Mouse (Mus musculus) heart, adult 8-10 months (tissue): ENCODE results near the gene Gm14862. TPM values are rescaled to one million over a fixed set of nuclear protein-coding genes. Genes with fewer than 3 reads are reported as not detected.
"Not testable (repeated sequence)": the region's sequence is repeated elsewhere in the genome, so short reads cannot be mapped to it uniquely, and the experiment has no call there.

Source experiments
- DNase-seq: peaks from one replicate; pipeline ENCODE4 v3.0.0; 2022; ENCODE audit warnings: low spot score
- total RNA-seq, 4 experiments: library from RNA; stranded (reverse); gene quantifications; 2 replicates each; pipeline ENCODE4 v1.2.4; 2022

Gm14862 gene
- total RNA-seq, result not detected

DNA sequence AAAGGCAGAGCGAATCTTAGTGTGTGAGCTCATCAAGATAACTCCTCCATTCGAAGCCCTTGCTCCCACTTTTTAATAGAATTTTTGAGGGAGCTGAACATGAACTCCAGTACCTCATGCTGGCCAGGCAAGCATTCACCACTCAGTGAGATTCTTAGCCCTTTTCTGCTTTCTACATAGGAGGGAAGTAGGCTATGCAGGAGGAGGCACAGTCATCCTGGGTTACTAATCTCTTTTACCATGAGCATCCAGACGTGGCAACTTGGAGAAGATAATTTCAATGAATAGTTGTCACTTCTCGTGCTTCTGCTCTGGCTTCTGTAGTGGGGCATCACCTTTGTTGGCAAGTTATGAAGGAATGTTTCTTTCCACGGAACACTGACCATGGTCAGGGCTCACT, at the start of gene Gm14862:
Gm14862 (minus strand) TSS at position 134 of the 400 bp plus-strand sequence.
- no peak for DNase-seq

DNA sequence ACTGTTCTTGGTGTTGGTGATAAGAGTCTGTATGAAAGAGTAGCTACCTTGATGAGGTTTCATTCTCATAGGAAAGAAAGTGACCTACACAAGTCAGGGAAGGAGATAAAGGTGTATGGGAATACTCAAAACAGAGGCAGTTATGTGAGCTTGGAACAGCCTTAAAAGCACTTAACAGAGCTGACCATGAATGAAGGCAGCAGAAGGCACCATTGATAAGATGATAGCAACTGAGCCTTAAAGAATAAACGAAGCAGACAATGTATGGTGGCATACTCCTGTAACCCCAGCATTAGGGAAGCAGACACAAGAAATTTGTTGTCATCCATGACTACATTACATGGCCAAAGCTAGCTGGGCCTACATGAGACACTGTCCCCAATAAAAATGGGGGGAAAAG, 46.8 kb upstream of the Gm14862 start:
- DNase-seq, result no peak

DNA sequence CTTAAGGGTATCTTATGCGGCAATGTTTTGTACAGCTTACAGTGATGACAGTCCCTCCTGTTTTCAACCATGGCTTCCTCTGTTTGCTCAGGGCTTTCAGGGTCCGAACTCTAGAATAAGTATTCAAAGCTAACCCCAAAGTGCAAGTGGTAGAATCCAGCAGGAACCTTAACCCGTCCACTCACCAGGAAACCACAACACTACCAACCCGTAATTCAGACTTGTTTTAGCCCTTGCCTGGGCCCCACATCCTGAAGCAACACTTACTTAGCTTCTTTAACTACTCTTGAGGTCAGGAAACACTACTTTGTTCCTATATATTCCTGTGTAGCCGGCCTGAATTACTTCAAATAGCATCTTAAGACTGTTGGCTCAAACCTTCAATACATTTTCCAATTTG, 46.1 kb upstream of the Gm14862 start:
- no peak for DNase-seq

DNA sequence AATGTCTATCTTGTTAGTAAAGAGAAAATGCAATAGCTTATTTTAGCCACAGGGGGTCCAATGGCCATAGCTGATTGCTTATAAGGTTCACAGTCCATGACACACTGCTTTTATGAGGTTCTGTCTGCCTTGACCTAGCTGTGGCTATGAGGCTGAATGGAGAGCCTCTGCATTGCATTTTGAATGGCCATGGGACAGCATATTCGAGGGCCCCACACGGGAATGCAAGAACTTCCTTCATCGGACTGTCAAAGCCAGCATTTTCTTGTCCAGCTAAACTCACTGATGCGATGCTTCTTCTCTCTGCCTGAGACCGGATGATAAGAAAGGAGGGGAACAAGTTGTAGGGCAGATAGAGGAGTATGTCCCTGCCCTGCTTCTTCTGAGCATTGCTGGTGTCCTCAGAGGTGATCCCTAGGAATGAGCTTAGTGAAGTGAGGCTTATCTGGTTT, 41.7 kb upstream of the Gm14862 start:
- DNase-seq, result no peak

DNA sequence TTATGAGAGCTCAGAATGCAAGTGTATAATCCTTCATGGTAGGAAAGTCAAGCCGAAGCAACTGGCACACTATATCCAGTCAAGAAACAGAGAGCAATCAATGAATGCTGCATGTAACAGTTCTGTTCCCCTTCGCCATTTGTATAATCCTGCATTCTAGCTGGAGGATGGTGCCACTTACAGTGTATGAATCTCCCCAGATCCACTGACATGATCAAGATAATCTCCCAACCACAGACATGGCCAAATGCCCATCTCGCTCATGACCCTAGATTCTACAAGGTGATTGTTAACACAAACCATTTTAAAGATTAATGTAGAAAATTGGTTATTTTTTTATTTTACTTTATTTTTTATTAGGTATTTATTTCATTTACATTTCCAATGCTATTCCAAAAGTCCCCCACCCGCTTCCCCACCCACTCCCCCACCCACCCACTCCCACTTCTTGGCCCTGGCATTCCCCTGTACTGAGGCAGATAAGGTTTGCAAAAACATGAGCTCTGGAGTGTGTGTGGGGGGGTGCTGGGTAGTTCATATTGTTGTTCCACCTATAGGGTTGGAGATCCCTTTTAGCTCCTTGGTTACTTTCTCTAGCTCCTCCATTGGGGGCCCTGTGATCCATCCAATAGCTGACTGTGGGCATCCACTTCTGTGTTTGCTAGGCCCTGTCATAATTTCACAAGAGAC, 36.6 kb upstream of the Gm14862 start:
- not testable (repeated sequence) for DNase-seq

DNA sequence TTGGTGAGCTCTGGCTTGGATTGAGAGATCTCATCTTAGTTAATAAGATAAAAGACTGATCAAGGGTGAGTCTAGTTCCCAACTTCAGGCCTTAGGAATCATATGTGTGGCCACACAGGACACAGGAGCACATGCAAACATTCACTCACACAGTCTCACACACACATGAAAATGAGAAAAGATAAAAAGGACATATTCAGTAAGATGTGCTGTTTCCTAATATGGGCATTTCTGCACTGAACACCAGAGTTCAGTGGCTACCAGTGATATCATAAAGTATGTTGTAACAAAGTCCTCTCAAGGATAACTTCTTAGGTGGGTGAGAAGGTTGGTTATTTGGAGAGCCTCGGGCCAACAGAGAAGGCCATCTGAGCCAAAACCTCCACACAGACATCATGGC, 26.8 kb upstream of the Gm14862 start, which contains the start of gene H2al1m:
H2al1m (plus strand) TSS at position 301 of the 400 bp plus-strand sequence.
- not testable (repeated sequence) for DNase-seq

DNA sequence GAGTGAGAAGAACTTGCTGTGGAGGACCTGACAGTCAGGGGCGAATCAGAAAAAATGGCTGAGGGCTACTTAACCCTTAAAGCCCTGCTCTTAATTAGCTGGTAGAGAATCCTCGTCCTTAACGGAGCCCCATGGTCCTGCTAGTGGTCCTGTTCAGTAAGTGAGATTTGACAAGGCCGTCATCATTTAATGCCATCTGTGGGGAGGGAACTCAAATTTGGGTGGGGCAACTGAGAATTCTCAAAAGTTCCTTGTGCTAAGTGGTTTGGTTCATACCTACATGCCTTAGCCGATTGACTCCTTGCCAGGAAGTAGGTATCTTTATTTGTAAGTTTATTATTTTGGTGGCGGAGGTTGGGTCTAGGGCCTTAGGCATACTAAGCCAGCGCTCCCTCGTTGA, 17.6 kb upstream of the Gm14862 start:
- no peak for DNase-seq

DNA sequence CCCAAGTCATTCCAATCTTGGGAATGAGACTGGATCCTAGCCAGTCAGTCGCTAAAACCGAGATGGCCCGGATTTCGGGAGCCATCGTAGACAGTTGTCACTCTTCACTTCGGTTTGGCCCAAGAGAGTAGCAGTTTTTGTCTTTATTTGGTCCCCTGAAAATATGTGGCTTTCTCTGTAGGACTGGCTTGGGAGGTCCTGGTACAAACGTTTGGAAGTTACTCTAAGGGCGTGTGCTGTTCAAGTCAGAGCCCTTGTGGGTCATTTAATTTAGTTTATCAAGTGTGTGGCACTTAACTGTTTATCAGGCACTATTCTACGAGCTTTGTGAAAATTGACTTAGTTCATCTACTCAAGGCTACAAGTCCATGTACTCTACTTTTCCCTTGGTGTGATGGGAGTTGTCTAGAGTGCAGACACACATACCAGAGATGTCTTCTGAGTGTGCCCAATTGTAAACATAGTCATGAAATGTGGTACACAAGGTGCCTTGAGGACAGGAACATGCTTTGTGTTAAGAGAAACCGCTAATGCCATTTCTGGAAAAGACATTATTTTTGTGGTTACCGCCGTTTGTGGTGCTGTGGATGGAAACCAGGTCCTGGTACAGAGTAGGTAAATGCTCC, 16.8 kb upstream of the Gm14862 start:
- DNase-seq, result no peak

DNA sequence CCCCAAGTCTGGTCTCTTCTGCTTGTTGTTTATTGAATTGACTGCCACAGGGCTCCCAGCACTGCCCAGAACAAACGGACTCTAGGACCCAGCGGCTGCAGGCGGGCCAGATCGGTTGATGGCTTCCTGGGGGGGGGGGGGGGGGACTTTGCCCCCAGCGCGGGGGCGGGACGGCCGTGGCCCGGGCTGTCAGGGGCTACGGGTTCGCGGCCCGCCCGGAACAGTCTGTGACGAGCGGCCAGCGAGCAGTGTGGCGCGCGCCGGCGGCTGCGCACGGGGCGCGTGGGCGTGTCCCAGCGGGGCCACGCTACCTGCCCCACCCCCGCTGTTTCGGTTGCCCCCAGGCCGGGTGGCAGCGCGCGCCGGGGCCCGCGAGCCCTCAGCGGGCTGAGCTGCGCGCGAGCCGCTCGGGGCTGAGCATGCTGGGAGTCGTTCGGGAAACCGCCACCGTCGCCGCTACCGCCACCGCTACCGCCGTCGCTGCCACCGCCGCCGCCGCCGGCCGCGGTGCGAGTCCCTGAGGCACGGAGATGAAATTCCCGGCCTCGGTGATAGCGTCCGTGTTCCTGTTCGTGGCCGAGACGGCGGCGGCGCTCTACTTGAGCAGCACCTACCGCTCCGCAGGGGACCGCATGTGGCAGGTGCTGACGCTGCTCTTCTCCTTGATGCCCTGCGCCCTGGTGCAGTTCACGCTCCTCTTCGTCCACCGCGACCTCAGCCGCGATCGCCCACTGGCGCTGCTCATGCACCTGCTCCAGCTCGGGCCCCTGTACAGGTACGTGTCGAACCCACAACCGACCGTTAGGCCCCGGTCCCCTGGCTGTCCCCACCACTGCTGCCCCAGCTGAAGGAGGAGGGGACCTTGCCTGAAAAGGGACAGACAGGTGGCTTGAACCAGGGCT, 16.0 kb upstream of the Gm14862 start, which contains the start of gene Xk:
Xk (plus strand) TSS at position 297 of the 902 bp plus-strand sequence.
- peak; percentile 40 for DNase-seq

DNA sequence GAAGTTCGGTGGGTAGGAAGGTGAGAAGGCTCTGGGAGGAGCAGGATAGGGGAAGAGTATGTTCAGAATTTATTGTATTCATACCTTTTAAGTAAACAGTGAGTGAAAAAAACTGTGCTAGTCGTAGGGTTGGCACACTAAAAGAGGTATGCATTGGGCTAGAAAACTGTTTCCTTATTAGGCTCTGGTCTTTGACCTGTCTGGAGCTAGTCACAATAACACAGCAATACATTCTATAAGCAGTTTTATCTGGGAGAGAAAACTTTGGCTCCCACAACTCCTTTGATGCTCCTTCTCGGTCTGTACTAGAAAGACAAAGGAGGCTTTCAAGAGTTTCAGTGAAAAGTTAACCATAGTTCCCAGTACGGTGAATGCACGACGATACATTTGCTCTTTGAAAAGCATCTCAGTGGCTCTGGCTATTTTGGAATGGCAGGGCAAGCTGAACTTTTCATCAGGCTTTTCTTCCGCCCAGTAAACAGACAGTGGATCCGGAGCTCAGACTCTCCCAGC, 15.3 kb upstream of the Gm14862 start:
- no peak for DNase-seq

DNA sequence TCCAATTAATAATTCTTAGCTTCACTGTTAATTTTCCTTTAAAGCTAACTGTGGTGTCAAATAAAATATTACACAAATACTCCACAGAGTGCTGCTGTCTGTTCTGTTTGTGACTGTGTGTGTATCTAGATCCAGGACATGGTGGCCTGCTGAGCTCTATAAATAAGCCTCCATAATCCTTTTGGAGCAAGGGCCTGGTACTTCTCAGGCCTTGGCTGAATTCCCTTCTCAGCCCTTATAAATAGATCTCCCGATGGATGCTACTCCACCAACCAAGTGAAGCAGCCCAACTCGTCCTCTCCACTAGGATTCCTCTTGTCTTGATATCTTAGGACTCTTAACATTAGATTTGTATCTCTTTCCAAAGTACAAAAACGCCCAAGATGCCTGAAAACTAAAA, 14.4 kb upstream of the Gm14862 start:
- DNase-seq, result peak; percentile 4

DNA sequence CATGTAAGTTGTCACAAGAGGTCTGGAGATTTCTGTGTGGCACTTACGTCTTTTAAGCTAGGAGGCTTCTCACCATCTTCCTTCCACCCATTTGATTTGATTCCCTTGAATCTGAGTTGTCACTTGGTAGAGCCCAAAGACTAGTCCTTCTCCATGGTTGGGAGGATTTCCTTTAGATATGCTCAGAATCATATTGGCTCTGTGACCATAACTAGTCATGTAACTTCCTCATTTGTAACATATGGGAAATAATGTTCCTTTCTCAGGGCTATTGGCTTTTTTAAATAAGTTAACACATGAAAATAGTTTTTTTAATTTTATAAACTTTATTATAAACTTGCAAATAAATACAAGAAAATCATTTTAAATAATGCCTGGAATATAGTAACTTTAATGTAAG, 2.6 kb upstream of the Gm14862 start:
- DNase-seq, result no peak

DNA sequence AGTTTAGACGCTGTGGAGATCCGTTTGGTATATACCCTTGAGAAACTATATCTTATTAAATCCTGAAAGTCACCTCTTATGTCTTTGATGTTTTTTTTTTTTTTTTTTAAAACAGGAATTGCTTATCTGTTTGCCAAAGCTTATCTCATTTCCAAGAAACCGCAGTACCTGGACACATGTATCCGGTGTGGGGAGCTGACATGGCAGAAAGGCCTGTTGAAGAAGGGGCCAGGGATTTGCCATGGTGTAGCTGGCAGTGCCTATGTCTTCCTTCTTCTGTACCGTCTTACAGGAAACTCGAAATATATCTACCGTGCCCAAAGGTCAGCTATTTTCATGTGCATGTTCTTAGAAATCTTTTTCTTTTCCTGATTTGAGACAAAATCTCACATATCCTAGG, 1.1 kb upstream of the Gm14862 start:
- DNase-seq, result no peak

DNA sequence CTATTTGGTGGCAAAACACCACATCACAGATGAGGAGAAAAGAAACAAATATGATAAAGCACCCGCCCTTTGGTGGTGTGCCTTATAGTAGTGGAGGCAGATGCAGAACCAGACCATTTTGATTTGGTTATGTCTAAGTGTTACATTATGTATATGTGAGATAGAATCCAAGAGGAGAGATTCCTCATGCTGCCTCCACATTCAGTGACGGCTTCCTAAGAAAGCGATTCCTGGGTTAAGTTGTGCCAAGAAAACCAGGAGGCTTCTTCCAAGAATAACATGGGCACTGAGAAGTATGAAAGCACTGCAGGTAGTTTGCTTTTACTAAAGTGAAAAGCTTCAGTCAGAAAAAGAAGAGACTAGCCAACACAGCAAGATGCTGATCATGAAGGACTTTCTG, 1.8 kb downstream of the Gm14862 start:
- DNase-seq, result no peak

DNA sequence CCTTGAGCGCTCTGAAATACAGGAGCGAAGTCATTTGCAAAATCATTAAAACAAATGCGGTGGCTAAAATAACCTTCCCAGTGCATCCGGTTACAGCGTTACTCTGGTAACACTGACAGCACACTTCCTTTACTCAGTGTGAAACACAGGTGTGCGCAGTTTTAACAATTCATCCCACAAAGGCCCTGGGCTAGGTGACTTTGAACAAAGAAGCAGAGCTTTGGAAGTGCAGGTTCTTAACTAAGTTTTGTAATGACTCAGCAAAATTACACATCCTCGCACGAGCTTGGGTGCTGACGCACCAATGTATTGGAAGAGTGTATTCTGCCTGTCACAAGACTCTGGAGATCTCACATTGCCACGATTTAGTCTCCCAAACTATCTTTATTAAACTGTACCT, 2.7 kb downstream of the Gm14862 start:
- DNase-seq, result no peak

DNA sequence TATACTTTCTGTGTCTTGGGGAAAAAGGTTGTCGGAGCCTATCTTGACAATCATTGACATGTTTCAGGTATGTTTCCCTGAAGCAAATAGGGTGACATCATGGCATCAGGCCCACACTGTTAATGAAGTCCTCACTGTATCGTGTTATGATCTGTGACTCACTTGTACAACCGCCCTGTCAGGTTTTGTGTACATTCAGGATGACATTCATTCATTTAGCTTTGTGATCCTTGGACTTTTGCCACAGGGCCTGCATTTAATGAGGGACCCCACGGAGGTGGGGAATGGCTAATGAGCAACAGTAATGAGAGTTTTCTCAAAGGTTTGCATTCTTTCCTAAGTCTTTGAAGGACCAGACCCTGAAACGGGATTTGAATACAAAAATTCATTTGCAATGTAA, 7.8 kb downstream of the Gm14862 start:
- DNase-seq, result no peak

DNA sequence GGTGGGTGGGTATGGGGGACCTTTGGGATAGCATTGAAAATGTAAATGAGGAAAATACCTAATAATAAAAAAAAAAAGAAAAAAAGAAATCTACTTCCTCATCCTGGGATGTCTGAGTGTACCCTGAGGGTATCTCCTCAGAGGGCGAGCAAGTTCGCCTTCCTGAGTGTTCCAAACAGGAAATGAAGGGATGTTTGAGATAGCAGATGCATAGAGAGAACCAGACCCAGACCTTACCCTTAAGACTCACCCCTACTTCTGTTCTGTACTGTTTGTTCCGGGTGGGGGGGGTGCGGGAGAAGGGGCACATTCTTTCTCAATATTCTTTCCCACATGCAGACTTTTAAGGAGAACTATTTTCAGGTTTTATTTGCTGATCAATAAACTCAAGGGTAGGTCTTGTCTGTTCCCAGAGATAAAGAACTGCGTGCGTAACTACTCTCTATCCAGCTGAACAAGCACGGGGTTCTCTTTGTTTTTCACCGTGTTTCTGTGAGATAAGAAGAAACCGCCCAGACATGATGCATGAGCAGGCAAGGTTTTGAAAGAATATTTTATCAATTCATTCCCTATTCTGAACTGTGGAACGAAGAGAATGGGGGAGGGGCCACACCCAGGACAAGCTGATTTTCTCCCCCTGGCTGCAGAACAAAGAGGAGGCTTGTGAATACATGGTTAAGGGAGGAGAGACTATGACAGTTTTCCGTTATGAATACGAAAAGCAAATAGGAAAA, 11.9 kb downstream of the Gm14862 start:
- no peak for DNase-seq

DNA sequence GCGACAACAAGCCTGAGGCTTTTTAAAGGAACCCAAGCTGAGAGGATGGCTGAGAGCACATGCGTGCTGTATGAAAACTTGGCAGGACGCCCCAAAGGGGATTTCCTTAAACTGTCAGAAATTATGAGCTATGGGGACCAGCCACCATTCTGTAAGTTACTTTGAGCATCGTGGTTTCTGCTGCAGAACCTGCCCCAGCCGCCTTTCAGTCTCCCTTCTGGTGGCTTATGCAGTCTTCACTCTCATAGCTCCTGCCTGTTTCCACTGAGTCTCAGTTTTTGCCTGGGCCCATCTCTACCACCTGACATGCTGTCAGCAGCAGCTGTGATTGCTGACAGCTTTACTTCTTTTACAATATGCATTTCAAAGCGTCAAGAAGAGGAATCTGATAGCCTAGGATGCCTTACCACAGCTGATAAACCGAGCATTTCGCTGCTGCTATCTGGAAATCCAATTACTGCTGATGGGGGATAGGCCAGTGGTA, 13.3 kb downstream of the Gm14862 start:
- no peak for DNase-seq

DNA sequence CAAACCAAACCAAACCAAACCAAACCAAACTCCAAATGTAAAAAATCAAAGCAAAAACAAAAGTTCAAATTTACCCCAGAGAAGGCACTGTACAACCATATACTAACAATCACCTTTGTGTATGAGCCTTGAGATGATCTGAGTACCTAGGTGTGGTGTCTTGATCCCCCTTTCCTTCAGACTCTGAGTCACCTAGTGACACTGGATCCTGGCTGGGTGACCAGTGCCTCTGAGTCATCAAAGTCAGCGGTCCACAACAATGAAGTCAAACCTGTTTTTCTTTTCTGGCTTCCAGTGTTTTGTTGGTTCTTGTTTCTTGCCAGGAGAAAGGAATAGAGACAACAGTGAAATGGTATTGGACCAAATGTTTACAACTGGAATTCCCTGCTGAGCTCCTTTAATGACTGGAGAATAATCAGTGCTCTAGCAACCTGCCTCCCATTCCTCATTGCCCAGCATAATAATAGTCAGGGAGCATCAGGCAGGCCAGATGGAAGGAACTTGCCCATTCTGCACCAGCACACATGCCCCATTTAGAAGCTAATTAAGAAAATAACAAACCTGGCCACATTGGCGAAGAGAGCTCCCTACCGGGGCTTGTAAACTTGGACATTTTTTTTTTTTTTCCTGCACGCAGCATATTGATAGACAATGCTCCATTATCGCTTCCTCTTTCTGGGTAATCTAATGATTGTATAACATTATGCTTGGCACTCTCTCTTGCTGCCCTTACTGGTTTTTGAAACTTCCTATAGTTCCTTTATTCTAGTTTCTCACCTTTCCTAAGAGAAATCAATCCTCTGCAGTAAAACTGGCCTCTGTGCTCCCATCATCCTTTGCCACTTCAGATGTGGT, 15.7 kb downstream of the Gm14862 start:
- no peak for DNase-seq

DNA sequence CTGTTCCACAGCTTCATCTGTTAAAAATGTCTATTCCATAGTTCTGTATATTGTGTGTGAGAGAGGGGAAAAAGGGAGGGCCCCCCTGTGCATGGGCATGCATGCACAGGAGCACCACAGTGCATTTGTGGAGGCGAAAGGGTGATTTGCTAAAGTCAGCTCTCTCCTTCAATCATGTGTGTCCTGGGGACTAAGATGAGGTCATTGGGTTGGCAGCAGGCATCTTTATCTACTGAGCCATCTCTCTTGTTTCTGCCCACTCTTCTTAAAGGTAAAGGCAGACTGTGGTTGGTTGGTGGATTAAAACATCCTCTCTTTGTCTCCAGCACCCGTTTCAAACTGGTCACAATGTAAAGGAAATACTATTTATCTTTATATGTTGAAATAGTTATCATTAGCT, 29.6 kb downstream of the Gm14862 start:
- no peak for DNase-seq
